Mouse (Mus musculus): ENCODE data around the gene 2900026A02Rik.

DNA sequence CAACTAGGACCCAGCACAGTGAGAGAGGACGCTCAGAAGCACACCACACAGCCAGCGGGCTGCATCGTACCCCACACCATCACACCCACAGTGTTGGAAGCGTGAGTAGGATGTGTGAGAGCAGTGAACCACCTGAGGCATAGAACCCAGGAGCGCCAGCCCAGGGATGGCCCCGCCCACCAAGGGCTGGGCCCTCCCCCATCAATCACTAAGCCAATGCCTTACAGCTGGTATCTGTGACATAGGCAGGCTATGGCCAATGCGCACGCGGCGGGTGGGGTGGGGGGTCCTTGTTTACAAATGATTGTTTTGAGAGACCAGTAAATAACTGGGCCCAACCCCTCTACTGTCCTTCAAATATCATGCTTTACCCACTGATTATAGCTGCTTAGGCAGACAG is 105.1 kb downstream of the 2900026A02Rik start:
- TF ChIP-seq CTCF (IDR thresholded peaks at IDR 0.05; ENCODE audit: extremely low read depth, insufficient read length, insufficient replicate concordance, low read depth, low read length) (no peak), POLR2A (IDR thresholded peaks at IDR 0.05; ENCODE audit: low read depth, low read length) (no peak)

All from small intestine, adult 2 months (tissue).